Mouse (Mus musculus): ENCODE data around the gene Hipk4.

GRCm38 (mm10) chr7:27514961-27515360 is 8.1 kb upstream of the Hipk4 start:
- TF ChIP-seq GATA1 (IDR thresholded peaks at IDR 0.05; ENCODE audit: borderline replicate concordance, low read length) (no peak), FLI1 (IDR thresholded peaks at IDR 0.05; ENCODE audit: low read length) (no peak)

Data from megakaryocyte, embryonic 14.5 days (primary cell).